Mouse (Mus musculus): ENCODE results near the gene Tm7sf2.
A peak's percentile ranks its signal among the peaks of the same experiment; 100 is the strongest.

Tm7sf2 gene

DNA sequence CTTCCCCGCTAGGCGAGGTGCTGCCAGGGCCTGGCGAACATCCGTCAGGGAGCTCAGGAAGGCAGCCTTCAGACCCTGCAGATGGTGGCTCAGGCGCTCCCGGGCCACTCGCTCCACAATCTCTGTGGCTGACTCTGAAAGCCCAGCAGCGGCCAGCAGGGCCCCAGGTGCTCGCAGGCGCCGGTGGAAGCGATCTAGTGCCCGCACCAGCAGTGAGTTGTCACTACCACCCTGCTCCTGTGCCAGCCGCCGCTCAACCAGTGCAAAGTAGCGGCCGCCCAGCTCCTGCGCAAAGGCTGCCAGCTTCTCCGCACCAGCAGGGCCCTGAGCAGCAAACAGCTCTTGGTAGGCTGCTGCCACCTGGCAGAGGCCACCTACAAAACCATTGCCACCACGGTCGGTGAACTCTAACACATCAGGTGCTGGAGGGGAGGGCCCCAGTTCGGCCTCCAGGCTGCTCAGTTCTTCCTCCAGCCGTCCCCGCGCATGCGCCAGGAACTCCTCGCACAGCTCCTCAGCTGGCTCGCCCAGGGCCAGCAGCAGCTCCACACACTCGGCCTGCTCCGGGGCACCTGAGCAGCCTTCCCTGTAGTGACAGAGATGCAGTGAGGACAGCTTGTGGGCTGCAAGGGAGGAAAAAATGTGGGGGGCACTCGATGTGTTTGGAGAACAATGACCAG is 2.5 kb upstream of the Tm7sf2 start:
- DNase-seq (ENCODE audit: inconsistent age in 2 of 2, low spot score in 1 of 2), result no peak

DNA sequence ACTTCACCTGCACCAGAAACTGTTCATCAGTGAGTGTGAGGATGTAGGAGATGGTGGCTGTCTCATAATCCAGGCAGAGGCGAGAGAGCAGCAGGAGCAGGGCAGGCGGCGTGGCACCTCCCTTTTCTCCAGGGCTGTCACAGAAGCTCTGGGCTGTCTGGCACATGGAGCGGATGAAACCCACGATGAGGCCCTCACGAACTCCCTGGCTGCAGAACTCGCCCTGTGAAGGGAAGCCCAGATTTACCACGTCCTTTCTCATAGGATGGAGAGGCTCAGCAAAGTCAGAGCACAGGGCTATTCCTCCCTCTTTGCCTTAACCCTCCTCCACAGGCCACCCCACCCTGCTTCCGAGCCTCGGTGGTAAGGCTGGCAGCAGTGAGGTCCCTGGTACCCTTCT is 1.7 kb upstream of the Tm7sf2 start:
- DNase-seq (ENCODE audit: inconsistent age in 2 of 2, low spot score in 1 of 2), result no peak

DNA sequence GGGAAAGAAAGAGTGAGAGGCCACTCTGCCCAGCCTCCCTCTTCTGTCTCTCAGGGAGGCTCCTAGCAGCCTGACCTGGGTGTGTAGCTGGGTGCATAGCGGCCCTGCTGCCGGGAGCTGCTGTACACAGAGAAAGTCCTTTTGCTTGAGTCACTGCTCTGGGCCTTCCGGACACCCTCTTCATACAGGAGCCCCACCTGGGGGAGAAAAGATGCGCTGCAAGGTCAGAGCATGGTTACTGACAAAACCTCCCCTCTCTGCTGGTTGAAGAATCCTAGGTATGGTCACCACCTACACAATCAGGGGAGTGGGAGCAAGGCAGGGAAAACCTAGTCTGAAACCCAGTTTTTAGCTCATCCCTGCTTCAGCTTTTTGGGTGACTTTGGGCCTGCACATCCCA is 778 bp upstream of the Tm7sf2 start:
- DNase-seq (ENCODE audit: inconsistent age in 2 of 2, low spot score in 1 of 2), result no peak

GRCm38 (mm10) chr19:6067011-6067723 is 1.0 kb downstream of the Tm7sf2 start:
- DNase-seq (ENCODE audit: inconsistent age in 2 of 2, low spot score in 1 of 2), result peak; percentile 85 to 93

- no peak for DNase-seq (ENCODE audit: inconsistent age in 2 of 2, low spot score in 1 of 2)
These were observed 1.6 kb downstream of the Tm7sf2 start for GRCm38 (mm10) chr19:6066571-6066970.

GRCm38 (mm10) chr19:6063081-6063480 is 5.1 kb downstream of the Tm7sf2 start:
- DNase-seq (ENCODE audit: inconsistent age in 2 of 2, low spot score in 1 of 2), result no peak

- DNase-seq (ENCODE audit: inconsistent age in 2 of 2, low spot score in 1 of 2), result no peak
These were observed 5.8 kb downstream of the Tm7sf2 start for GRCm38 (mm10) chr19:6062418-6062817.

DNA sequence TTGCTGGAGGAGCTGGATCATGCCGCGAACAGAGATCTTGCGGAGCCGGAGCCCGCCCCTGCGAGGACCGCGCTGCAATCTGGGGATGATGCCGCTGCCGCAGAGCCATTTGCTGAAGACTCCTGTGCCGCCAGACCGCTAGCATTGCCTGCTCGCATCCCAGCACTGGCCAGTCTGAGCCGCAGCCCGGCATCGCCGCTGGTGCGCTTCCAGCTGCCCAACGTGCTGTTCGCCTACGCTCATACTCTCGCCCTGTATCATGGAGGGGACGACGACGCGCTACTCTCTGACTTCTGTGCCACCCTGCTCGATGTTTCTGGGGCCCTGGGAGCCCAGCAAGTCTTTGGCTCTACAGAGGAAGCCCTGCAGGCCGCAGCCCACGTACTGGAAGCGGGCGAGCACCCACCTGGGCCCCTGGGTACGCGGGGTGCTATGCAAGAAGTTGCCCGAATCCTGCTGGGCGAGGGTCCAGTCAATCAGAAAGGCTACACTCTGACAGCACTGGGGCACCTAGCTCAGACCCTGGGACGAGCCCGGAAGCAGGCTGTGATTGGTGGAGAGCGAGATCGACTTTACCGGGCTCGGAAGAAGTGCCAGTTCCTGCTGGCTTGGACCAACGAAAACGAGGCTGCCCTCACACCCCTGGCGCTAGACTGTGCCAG is 6.4 kb downstream of the Tm7sf2 start:
- DNase-seq (ENCODE audit: inconsistent age in 2 of 2, low spot score in 1 of 2), result peak in 1 of 2 experiments; percentile 80

- DNase-seq (ENCODE audit: inconsistent age in 2 of 2, low spot score in 1 of 2), result peak; percentile 96 to 98
These were observed 7.1 kb downstream of the Tm7sf2 start, which contains the start of gene Znhit2 for GRCm38 (mm10) chr19:6061021-6061533. Gene Znhit2 (plus strand): TSS chr19:6061192.

GRCm38 (mm10) chr19:6058966-6059365 is 9.2 kb downstream of the Tm7sf2 start:
- DNase-seq (ENCODE audit: inconsistent age in 2 of 2, low spot score in 1 of 2), result no peak

DNA sequence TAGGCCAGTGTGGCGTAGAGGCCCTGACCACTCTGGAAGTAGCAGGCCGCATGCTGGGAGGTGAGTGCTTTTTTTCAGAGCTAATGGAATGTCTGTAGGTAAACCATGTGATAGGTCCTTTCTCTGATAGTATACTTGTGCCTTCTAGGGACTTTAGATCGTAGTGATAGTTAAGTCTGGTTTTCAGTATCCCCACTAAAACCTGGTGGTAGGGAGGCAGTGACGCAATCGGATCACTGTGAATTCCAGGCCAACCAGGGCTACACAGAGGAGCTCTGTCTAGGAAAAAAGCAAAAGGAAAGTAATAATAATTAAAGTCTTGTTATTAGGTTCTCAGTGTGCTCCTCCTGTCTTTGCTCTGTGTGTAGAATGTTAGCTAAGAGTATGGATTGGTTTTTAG is 9.7 kb downstream of the Tm7sf2 start:
- DNase-seq (ENCODE audit: inconsistent age in 2 of 2, low spot score in 1 of 2), result peak in 1 of 2 experiments; percentile 62

DNA sequence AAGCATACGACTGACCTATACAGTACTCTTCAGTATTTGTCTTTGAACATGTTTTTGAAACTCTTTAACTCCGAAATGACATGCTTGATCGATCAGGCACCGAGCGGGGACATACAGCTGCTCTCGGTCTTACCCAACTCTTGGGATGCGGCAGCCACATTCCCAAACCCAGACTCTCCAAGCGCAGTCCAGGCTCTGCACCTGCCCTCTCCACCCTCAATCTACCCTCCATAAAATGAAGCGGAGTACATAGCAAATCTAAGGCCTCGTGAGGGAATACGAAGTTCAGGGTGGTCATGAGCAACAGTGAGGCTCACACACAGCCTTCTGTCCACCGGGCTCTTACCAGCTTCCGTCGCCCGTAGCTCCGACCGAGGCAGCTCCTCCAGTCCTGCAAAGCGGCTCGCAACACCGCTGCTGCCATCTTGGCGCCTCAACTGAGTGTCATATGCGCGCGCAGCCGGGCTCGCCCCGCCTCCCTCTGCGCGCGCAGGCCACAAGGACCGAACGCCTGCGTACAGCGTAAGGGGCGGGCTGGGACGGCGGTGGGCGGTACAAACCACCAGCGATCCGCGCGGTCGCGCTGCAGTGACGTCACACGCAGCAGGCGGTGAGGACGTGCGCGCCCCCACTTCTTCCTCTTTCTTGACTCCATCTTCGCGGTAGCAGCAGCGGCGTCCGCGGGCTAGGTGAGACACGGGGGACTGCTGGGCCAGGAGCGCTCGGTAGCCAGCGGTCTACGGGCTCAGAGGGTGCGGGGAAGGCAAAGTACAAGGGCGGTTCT is 10.7 kb downstream of the Tm7sf2 start, which contains the start of the genes Mrpl49 and Fau:
TSS of gene Mrpl49 (minus strand) at position 473 of the 784 bp plus-strand sequence.
TSS of gene Fau (plus strand) at position 532 of the 784 bp plus-strand sequence.
- peak; percentile 99 to 100 for DNase-seq (ENCODE audit: inconsistent age in 2 of 2, low spot score in 1 of 2)

DNA sequence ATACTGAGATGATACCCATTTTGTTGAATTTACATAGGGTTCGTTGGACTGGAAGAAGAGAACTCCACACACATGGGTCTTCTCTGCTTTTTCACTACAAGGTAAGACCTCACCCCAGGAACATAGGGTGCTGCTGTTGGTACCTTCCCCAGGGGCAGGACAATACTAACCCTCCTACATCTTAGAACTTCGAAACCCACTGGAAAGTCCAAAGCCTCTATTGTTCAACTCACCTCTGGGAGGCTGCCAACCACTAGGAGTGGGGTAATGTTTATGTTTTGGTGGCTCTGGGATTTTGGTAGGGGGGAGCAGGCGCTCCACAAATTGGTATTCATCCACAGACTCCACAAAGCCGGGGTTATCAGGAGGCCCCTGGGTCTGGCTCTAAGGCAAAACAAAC is 11.5 kb downstream of the Tm7sf2 start:
- DNase-seq (ENCODE audit: inconsistent age in 2 of 2, low spot score in 1 of 2), result no peak

- peak in 1 of 2 experiments; percentile 40 for DNase-seq (ENCODE audit: inconsistent age in 2 of 2, low spot score in 1 of 2)
These were observed 13.9 kb downstream of the Tm7sf2 start for GRCm38 (mm10) chr19:6054296-6054695.

- DNase-seq (ENCODE audit: inconsistent age in 2 of 2, low spot score in 1 of 2), result peak in 1 of 2 experiments; percentile 72
These were observed 15.7 kb downstream of the Tm7sf2 start for GRCm38 (mm10) chr19:6052516-6052915.

- peak in 1 of 2 experiments; percentile 39 for DNase-seq (ENCODE audit: inconsistent age in 2 of 2, low spot score in 1 of 2)
These were observed 19.3 kb downstream of the Tm7sf2 start for GRCm38 (mm10) chr19:6048681-6049410.

GRCm38 (mm10) chr19:6047899-6048166 is 20.3 kb downstream of the Tm7sf2 start:
- DNase-seq (ENCODE audit: inconsistent age in 2 of 2, low spot score in 1 of 2), result peak in 1 of 2 experiments; percentile 65

GRCm38 (mm10) chr19:6047154-6047898 is 20.8 kb downstream of the Tm7sf2 start:
- peak in 1 of 2 experiments; percentile 68 for DNase-seq (ENCODE audit: inconsistent age in 2 of 2, low spot score in 1 of 2)
